Mouse (Mus musculus) gastrocnemius, postnatal 25 days (tissue): ENCODE measurements around the gene Apobec2. TPM values are rescaled to one million over a fixed set of nuclear protein-coding genes. Genes with fewer than 3 reads are reported as not detected.

Experiments
- DNase-seq: peaks from one replicate; pipeline ENCODE4 v3.0.0; 2022
- total RNA-seq, 2 experiments: library from RNA; stranded (reverse); gene quantifications; 1 replicate in 1 of 2; 2 replicates in 1 of 2; pipeline ENCODE4 v1.2.3; 2021

The Apobec2 gene
- total RNA-seq, 2 experiments from 2014 or later, result 500 to 744 TPM

- DNase-seq, result peak; percentile 99
Observed at GRCm38 (mm10) chr17:48409380-48410298, 23.1 kb downstream of the Apobec2 start, which contains the start of the genes Nfya and Oard1. TSS of gene Nfya (minus strand) at chr17:48409906. TSS of gene Oard1 (plus strand) at chr17:48410014.

GRCm38 (mm10) chr17:48408526-48409291, 24.0 kb downstream of the Apobec2 start:
- DNase-seq, result peak; percentile 77

- no peak for DNase-seq
Observed at GRCm38 (mm10) chr17:48407910-48408525, 24.7 kb downstream of the Apobec2 start.

- DNase-seq, result no peak
Observed at GRCm38 (mm10) chr17:48407154-48407553, 25.6 kb downstream of the Apobec2 start.

GRCm38 (mm10) chr17:48404706-48405105, 28.0 kb downstream of the Apobec2 start:
- no peak for DNase-seq

- no peak for DNase-seq
Observed at GRCm38 (mm10) chr17:48403848-48404247, 28.9 kb downstream of the Apobec2 start.

- no peak for DNase-seq
Observed at GRCm38 (mm10) chr17:48402751-48403150, 30.0 kb downstream of the Apobec2 start.

- no peak for DNase-seq
Observed at GRCm38 (mm10) chr17:48401710-48402109, 31.0 kb downstream of the Apobec2 start.

- no peak for DNase-seq
Observed at GRCm38 (mm10) chr17:48392616-48393015, 40.1 kb downstream of the Apobec2 start.

- no peak for DNase-seq
Observed at GRCm38 (mm10) chr17:48391446-48391845, 41.3 kb downstream of the Apobec2 start.

- DNase-seq, result no peak
Observed at GRCm38 (mm10) chr17:48389442-48389841, 43.3 kb downstream of the Apobec2 start.

- no peak for DNase-seq
Observed at GRCm38 (mm10) chr17:48388666-48389065, 44.1 kb downstream of the Apobec2 start.

GRCm38 (mm10) chr17:48385786-48386461, 46.8 kb downstream of the Apobec2 start:
- no peak for DNase-seq

- no peak for DNase-seq
Observed at GRCm38 (mm10) chr17:48379050-48379449, 53.7 kb downstream of the Apobec2 start.

- no peak for DNase-seq
Observed at GRCm38 (mm10) chr17:48376102-48376501, 56.6 kb downstream of the Apobec2 start.

GRCm38 (mm10) chr17:48372987-48373386, 59.7 kb downstream of the Apobec2 start:
- DNase-seq, result no peak

GRCm38 (mm10) chr17:48371621-48372020, 61.1 kb downstream of the Apobec2 start:
- no peak for DNase-seq
